Mouse (Mus musculus) limb, embryonic 14.5 days (tissue): ENCODE results near the gene Slc12a9. TPM values are rescaled to one million over a fixed set of nuclear protein-coding genes. Genes with fewer than 3 reads are reported as not detected.
A peak's percentile ranks its signal among the peaks of the same experiment; 100 is the strongest.

Experiments
- ATAC-seq: fragments of 200-750 bp; cut with Nextera tagmentation; 2 replicates; pipeline ENCODE4 v1.8.0; 2017; ENCODE audit warnings: low read depth, moderate number of reproducible peaks, moderate TSS enrichment; ENCODE audit not compliant: low FRiP score
- DNase-seq: peaks from one replicate; pipeline ENCODE4 v3.0.0-alpha.2; 2015; ENCODE audit warnings: low spot score
- H3K27ac ChIP-seq: fragments of 300-500 bp; sonication (generic); replicated peaks from 2 replicates; pipeline ENCODE4 v1.5.1; 2014; ENCODE audit warnings: low read depth, mild to moderate bottlenecking, low read length, moderate library complexity, mixed read lengths
- H3K27me3 ChIP-seq: fragments of 300-500 bp; sonication (generic); 2 replicates; pipeline ENCODE4 v1.6.1; 2014; ENCODE audit warnings: low read length, mixed read lengths; ENCODE audit not compliant: control insufficient read depth, insufficient read depth
- H3K36me3 ChIP-seq: fragments of 300-500 bp; sonication (generic); 2 replicates; pipeline ENCODE4 v1.6.1; 2014; ENCODE audit warnings: mild to moderate bottlenecking, low read length, moderate library complexity, mixed read lengths; ENCODE audit not compliant: control insufficient read depth, insufficient read depth
- H3K4me1 ChIP-seq: fragments of 300-500 bp; sonication (generic); 2 replicates; pipeline ENCODE4 v1.6.1; 2014; ENCODE audit warnings: antibody characterized with exemption, low read length, mixed read lengths; ENCODE audit not compliant: control insufficient read depth, insufficient read depth
- H3K4me2 ChIP-seq: fragments of 300-500 bp; sonication (generic); replicated peaks from 2 replicates; pipeline ENCODE4 v1.6.1; 2014; ENCODE audit warnings: low read depth, mild to moderate bottlenecking, low read length, moderate library complexity; ENCODE audit not compliant: severe bottlenecking
- H3K4me3 ChIP-seq: fragments of 300-500 bp; sonication (generic); replicated peaks from 2 replicates; pipeline ENCODE4 v1.5.1; 2014; ENCODE audit warnings: low read length
- H3K9ac ChIP-seq: fragments of 300-500 bp; sonication (generic); 2 replicates; pipeline ENCODE4 v1.6.1; 2014; ENCODE audit warnings: mild to moderate bottlenecking, low read depth, low read length, moderate library complexity; ENCODE audit not compliant: severe bottlenecking
- H3K9me3 ChIP-seq: fragments of 300-500 bp; sonication (generic); 2 replicates; pipeline ENCODE4 v1.6.1; 2016; ENCODE audit warnings: low read length; ENCODE audit not compliant: control insufficient read depth
- POLR2A ChIP-seq: fragments of 200-500 bp; IDR thresholded peaks from 2 replicates; pipeline ENCODE4 v1.8.0; 2012; ENCODE audit warnings: inconsistent platforms, mild to moderate bottlenecking, moderate library complexity, borderline replicate concordance; ENCODE audit not compliant: insufficient read depth, insufficient read length; ENCODE audit errors: extremely low read depth
- WGBS: fragments of 180-500 bp; shearing (Covaris S2); extraction: QIAGEN DNeasy Blood & Tissue Kit; methylation state at CpG from one replicate; pipeline ENCODE4 v1.1.7; 2014; 5-methylcytosine and 5-hydroxymethylcytosine counted together
- polyA plus RNA-seq, 2 experiments: library from polyadenylated mRNA; depleted of rRNA in 1 of 2; stranded (reverse) in 1 of 2; unstranded in 1 of 2; fragments of >200 nt; fragmentation: Nextera tagmentation in 1 of 2; extraction: Ambion mirVana in 1 of 2; gene quantifications; 2 replicates each; pipeline versions ENCODE4 v1.2.1 to v1.2.3; 2012 to 2014

Gene Slc12a9
- polyA plus RNA-seq, 2 experiments = 8.0 to 20.2 TPM

- peaks cover 42% of the 10 kb centered on the region for H3K36me3 ChIP-seq
These were observed 42.8 kb upstream of the Slc12a9 start for GRCm38 (mm10) chr5:137376198-137376597.

DNA sequence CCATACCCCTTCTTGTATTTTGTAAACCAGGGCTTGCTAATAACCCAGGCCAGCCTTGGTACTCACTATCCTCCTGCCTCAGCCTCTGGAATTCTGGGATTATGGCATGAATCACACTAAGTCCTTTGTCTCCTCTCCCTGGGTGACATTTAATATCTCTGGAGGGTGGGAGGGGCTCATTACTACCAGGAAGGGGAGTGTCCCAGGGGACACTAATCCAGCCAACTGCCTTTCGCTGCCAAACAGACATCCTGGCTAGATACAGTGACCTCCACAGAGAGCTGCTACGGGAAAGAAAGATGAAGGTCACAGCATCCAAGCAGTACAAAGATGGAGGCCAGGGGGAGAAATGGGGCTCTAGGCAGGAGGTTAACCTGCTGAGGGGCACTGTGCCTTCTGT, 42.2 kb upstream of the Slc12a9 start:
- no peak overlapping the region for H3K4me2 ChIP-seq
- WGBS = 43% methylated on average over 2 of the region's 2 CpGs
- H3K4me3 ChIP-seq = no peak overlapping the region
- ATAC-seq = no peak
- H3K4me1 ChIP-seq = 0 out of 2 replicates have a peak, but pooled peaks cover 3% of the 10 kb centered on the region
- H3K9me3 ChIP-seq = no peaks in the 10 kb centered on the region
- H3K9ac ChIP-seq = no peak overlapping the region
- peak; percentile 70 for DNase-seq
- H3K27me3 ChIP-seq = no peaks in the 10 kb centered on the region
- peaks cover 48% of the 10 kb centered on the region for H3K36me3 ChIP-seq
- TF ChIP-seq POLR2A = no peak
- peak overlapping the region; percentile 26; the same call in 1 of the 2 replicates for H3K27ac ChIP-seq

More at GRCm38 (mm10) chr5:137376198-137376597, 42.8 kb upstream of the Slc12a9 start:
- Histone ChIP-seq H3K4me3 (no peak overlapping the region), H3K27ac (no peak overlapping the region), H3K9ac (no peak overlapping the region), H3K4me2 (no peak overlapping the region), H3K27me3 (no peaks in the 10 kb centered on the region), H3K4me1 (0 out of 2 replicates have a peak, but pooled peaks cover 3% of the 10 kb centered on the region), H3K9me3 (no peaks in the 10 kb centered on the region)
- ATAC-seq = 0 out of 2 replicates have a peak, but pooled peaks have one; percentile 7
- no peak for TF ChIP-seq POLR2A
- no peak for DNase-seq
- WGBS = 37% methylated on average over 7 of the region's 7 CpGs

DNA sequence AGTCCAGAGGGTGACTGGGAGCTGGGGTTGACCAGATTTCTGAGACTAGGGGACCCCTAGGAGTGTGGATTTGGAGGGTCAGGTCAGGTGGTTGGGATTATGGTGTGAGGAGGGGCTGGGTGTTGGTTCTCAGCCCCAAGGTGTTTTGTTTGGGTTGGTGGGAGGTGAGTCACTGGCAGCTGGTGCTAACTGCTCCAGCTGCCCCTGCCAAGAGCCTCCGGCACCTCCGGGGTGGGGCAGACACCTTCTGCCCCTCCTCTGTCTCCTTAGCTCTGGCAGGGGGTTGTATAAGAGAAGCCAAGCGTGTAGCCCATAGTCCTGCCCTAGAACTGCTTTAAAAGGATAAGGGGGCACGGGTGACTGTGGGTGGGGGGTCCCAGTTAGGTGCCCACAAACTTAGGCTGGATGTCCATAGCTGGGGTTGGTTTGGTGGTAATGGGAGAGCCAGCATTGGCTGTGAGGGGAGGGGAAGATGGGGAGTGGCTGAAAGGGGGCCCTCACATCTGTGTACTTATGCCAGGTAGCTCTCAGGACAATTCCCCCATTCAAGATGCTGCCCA, 41.2 kb upstream of the Slc12a9 start:
- no peak overlapping the region for H3K4me2 ChIP-seq
- H3K27ac ChIP-seq = 0 out of 2 replicates have a peak overlapping the region, but pooled peaks have one; percentile 3
- TF ChIP-seq POLR2A = no peak
- ATAC-seq (no peak), DNase-seq (no peak)
- WGBS = 71% methylated on average over 4 of the region's 4 CpGs
- H3K9me3 ChIP-seq = no peaks in the 10 kb centered on the region
- peaks cover 58% of the 10 kb centered on the region for H3K36me3 ChIP-seq
- H3K4me3 ChIP-seq = no peak overlapping the region
- H3K9ac ChIP-seq = no peak overlapping the region
- H3K4me1 ChIP-seq = 0 out of 2 replicates have a peak, but pooled peaks cover 3% of the 10 kb centered on the region
- no peaks in the 10 kb centered on the region for H3K27me3 ChIP-seq

DNA sequence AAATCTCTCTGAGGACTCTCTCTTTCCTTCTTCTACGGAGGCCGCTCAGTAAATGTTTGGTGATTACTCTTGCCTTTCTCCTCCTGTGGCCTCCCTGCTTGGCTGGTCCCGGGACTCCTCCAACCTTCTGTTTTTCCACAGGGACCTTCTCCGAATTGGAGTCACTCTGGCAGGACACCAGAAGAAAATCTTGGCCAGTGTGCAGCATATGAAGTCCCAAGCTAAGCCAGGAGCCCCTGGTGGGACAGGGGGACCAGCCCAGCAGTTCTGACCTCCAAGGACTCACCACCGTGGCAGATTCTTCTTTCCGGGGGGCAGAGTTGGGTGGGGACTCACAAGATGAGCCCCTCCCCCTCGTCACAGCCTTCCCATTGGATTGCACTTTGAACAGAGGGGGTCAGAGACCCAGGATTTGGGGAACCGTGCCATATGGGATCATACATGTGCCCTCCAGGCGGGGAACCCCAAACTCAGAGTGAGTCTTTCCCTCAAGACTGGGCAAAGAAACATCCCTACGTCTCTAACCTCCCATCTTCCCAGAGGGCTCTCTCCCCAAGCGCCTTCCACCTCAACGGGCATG, 40.1 kb upstream of the Slc12a9 start:
- peaks cover 70% of the 10 kb centered on the region for H3K36me3 ChIP-seq
- H3K4me3 ChIP-seq = no peak overlapping the region
- H3K9me3 ChIP-seq = no peaks in the 10 kb centered on the region
- no peak for TF ChIP-seq POLR2A
- H3K27ac ChIP-seq = no peak overlapping the region
- 0 out of 2 replicates have a peak, but pooled peaks cover 3% of the 10 kb centered on the region for H3K4me1 ChIP-seq
- ATAC-seq (no peak), DNase-seq (no peak)
- no peak overlapping the region for H3K4me2 ChIP-seq
- H3K9ac ChIP-seq = no peak overlapping the region
- no peaks in the 10 kb centered on the region for H3K27me3 ChIP-seq
- WGBS = 86% methylated on average over 12 of the region's 12 CpGs

GRCm38 (mm10) chr5:137369665-137370064, 36.3 kb upstream of the Slc12a9 start:
- H3K27ac ChIP-seq = no peak overlapping the region
- H3K9ac ChIP-seq = no peak overlapping the region
- DNase-seq = no peak
- H3K36me3 ChIP-seq = peaks cover 100% of the 10 kb centered on the region
- no peaks in the 10 kb centered on the region for H3K9me3 ChIP-seq
- no peaks in the 10 kb centered on the region for H3K4me1 ChIP-seq
- no peak overlapping the region for H3K4me2 ChIP-seq
- no peak for TF ChIP-seq POLR2A
- H3K27me3 ChIP-seq = no peaks in the 10 kb centered on the region
- H3K4me3 ChIP-seq = no peak overlapping the region
- WGBS = 95% methylated on average over 10 of the region's 11 CpGs
- no peak for ATAC-seq
